Mouse (Mus musculus) neutrophil, adult 5-6 weeks (primary cell): Measurements from ENCODE around the gene Lrrc41. TPM values are rescaled to one million over a fixed set of nuclear protein-coding genes. Genes with fewer than 3 reads are reported as not detected.
A peak's percentile ranks its signal among the peaks of the same experiment; 100 is the strongest.

ENCODE experiments used
- ATAC-seq: fragments of 151-379, 151-347 bp; 2 replicates; pipeline ENCODE4 v1.8.0; 2017; ENCODE audit warnings: mild to moderate bottlenecking, moderate TSS enrichment; ENCODE audit not compliant: insufficient number of reproducible peaks, poor library complexity, low FRiP score, severe bottlenecking; ENCODE audit errors: extremely low read depth
- total RNA-seq: library from RNA; stranded (forward); fragments of 200-1000 nt; gene quantifications from 2 replicates; pipeline ENCODE4 v1.2.3, GENCODE M21; 2017

Lrrc41 gene
- total RNA-seq: 14.8 and 19.8 TPM in 2 replicates

DNA sequence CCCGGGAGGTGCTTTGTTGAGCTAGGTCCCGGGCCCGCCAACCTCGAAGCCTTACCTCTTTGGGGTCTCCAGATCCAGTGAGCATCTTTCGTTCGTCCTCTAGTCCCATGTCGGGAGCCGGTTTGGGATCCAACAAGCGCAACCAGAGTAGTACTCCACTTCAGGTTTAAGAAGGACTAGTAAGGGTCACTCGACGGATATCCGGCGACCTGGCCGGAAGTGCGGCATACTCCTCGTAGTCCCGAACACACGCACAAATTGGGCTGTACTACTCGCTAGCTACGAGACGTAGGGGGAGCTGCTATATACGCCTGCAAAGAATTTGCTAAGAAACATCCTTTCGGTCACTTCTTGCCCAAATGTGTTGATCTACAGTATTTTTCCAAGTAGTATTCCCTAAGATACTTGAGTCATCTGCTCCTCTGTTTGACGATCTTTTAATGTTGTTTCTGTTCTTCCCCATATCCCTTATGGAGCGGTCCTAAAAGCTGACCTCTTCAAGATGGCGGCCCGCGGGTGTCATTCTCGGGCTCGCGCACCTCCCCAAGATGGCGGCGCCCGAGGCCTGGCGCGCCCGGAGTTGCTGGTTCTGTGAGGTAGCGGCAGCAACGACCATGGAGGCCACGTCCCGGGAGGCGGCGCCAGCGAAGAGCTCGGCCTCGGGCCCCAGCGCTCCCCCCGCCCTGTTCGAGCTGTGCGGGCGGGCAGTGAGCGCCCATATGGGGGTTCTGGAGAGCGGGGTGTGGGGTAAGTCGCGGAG lies at the start of gene Lrrc41, which contains the start of gene Uqcrh:
TSS of gene Lrrc41 (plus strand) at position 409 of the 760 bp plus-strand sequence.
TSS of gene Uqcrh (minus strand) at position 211 of the 760 bp plus-strand sequence.
- peak; percentile 86 for ATAC-seq

- ATAC-seq: no peak
These were observed 42.2 kb upstream of the Lrrc41 start for GRCm38 (mm10) chr4:116032906-116033305.

DNA sequence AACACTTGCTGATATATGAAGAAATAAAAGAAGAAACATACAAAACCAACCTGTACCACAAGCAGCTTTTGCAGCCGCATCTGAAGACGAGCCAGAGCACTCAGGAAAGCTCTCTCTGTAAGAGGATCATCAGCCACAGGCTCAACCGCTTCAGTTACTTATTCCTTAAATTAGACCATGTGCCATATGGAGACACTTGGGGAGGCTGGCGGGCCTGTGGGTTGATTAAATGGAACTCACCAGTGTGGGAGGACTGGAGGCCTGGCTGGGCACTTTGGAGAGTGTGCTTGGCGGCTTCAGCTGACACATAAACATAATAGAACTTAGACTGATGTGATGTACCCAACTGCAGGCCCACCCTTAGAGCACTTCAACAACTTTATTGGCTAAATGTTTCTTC lies 41.7 kb upstream of the Lrrc41 start:
- ATAC-seq: no peak

- no peak for ATAC-seq
These were observed 34.6 kb upstream of the Lrrc41 start for GRCm38 (mm10) chr4:116040466-116040865.

GRCm38 (mm10) chr4:116042186-116042585 lies 32.9 kb upstream of the Lrrc41 start:
- ATAC-seq: no peak

- no peak for ATAC-seq
These were observed 28.5 kb upstream of the Lrrc41 start for GRCm38 (mm10) chr4:116046604-116047003.

DNA sequence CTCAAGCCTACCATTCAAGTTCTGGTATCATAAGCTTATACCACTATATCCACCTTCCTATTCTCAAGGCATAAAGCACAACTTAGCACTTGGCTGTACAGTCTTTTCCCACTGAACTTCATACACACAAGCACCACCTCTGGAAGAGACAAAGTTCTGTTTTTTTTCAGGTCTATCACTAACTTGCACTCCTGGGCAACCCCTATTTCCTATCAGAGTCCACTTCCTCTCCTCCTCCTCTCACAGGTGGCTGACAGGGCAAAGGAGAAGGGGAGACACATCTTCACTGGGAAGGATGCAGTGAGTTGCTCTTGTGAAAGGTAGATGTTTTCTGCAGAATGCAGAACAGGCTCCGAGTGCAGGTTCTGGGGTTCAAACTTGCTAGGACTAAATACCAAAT lies 27.4 kb upstream of the Lrrc41 start:
- no peak for ATAC-seq

DNA sequence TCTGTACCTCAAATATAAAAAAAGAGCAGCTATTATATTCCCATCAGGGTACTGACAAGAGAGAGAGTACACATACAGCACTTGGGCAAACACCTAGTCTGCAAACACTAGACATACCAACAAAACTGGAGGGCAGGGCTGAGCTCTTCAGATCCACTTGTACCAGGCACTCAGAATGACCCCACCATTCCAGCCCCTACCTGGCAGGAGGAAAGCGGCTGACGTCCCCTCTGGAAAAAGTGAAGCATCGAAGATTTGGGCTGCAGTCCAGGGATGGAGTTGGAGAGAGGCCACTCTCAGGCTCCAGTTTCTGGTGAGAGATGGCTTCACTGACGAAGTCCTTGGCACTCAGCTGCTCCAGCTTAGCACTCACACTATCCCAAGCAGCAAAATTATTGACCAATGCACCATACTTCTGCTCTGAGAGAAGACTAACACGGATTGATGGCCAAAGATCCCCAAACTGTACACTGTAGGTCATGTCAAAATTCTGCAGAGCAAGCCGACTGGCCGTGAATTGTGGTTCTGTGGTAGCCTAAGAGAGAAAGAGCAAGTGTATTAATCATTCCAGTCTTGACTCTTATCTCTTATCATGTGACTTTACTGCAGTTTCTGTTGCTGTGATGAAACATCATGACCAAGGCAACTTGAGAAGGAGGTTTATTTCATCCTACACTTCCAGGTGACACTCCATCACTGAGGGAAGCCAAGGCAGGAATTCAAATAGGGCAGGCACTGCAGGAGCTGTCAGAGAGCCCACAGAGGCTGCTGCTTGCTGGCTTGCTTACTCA lies 26.7 kb upstream of the Lrrc41 start:
- ATAC-seq: no peak

DNA sequence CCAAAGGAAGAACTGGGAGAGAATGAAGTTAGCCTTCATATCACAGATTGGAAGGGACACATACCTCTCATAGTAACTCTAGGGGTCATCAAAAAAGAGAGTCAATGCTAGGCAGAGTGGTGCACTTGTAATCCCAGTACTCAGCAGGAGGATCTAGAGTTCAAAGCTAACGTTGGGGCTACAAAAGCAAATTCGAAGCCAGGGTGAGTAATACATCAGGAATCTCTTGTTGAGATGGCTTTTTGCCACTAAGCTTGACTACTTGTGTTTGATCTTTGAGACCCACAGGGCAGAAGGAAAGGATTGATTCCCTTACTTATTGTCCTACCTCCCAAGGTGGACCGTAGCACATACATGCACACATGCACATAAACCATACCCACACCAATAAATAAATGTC lies 25.9 kb upstream of the Lrrc41 start:
- no peak for ATAC-seq

GRCm38 (mm10) chr4:116052526-116053293 lies 22.4 kb upstream of the Lrrc41 start:
- peak; percentile 18; the same call in 1 of the 2 replicates for ATAC-seq

DNA sequence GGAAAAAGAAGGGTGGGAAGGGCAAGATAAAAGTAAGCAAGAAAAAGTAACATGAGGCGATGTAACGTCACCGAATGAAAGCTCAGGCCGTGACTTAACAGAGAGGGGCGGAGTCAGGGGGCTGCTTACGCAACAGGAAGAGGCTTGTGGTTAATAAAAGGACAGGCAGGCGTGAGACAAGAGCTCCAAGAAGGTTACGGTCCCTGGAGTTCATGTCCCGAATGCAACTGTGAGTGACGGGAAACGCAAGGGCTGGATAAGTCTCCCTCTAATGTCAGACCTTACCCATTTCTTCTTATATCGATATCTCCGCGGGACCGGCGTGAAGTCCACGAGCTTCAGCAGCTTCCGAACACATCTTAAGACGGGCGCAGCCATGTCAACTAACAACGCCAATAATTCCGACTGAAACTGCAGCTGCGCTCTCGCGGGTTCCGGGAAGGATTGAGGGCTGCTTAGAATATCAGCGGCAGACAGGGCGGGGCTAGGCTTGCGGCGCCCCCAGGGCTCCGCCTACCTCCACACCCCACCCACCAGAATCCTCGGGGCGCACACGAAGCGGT lies 21.6 kb upstream of the Lrrc41 start, which contains the start of gene Nsun4:
TSS of gene Nsun4 (minus strand) at position 478 of the 563 bp plus-strand sequence.
- peak; percentile 91 for ATAC-seq

GRCm38 (mm10) chr4:116057559-116057958 lies 17.5 kb upstream of the Lrrc41 start:
- no peak for ATAC-seq

- ATAC-seq: no peak
These were observed 15.9 kb upstream of the Lrrc41 start for GRCm38 (mm10) chr4:116059012-116059726.

- no peak for ATAC-seq
These were observed 11.2 kb upstream of the Lrrc41 start for GRCm38 (mm10) chr4:116063855-116064254.

DNA sequence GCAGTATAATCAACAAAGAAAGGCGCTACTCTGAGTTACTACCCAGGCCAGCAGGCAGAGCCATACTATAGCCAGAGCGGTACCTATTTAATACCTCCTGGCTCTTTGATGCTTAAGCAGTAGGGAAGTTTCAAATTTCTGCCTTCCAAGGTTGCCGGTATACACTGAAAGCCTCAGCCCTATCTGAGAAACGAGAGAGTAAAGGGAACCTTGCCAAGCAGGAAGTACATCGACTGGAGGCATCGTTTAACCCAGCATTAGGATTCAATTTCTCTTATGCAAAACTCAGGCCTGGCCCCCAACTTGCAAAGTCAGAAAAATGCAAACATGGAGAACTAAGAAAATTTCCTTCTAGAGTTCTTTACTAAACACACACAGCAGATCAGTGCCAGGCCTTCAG lies 5.0 kb upstream of the Lrrc41 start:
- ATAC-seq: no peak

DNA sequence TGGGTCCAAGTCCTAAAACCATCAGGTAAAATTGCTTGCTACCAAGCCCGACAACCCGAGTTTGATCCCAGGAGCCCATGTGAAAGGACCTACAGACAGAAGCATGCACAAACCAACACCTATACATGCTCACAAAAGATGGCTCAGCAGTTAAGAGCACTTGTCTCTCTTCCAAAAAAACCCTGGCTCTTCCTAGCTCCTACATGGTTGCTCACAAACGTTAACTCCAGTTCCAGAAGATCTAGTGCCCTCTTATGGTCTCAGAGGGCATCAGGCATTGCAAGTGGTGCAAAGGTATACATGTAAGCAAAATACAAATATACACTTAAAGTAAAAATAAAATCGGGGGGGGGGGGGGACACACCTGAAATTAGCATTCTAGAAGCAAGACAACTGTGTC lies 1.9 kb upstream of the Lrrc41 start:
- ATAC-seq: no peak

DNA sequence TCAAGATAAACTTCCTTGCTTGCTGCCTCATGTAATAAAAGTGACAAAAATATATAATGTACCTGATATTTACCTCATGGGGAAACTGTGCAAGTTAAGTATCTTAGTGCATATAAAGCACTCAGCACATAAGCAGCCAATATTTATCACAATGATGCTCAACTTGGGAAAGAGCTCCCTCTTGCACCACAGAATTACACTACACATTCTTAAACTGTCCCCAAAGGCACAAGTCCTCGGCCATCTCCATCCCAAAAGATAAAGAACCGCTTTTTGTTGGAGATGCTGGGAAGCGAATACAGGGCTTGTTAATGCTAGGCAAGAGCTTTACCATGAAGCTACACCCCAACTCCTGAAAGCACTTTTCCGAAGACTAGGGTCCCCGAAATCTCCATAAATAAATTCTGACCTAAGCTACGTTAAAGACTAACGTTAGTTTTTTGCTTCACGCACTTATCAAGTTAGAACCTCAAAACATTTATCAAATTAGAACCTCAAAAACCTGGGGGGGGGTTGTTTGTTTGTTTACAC lies 859 bp upstream of the Lrrc41 start:
- no peak for ATAC-seq
